Mouse (Mus musculus) lung, adult 2 months (tissue): ENCODE measurements around the gene Fam184b.

Experiments
- CTCF ChIP-seq: fragments of 200-500 bp; IDR thresholded peaks from 2 replicates; pipeline ENCODE4 v1.5.1; 2011; ENCODE audit warnings: mild to moderate bottlenecking, low read length, control low read depth; ENCODE audit not compliant: insufficient read depth
- POLR2A ChIP-seq: fragments of 200-500 bp; IDR thresholded peaks from 2 replicates; pipeline ENCODE4 v1.6.1; 2011; ENCODE audit warnings: low read depth, mild to moderate bottlenecking, control low read depth, low read length, borderline replicate concordance; ENCODE audit errors: extremely low read depth

- no peak for TF ChIP-seq CTCF
- TF ChIP-seq POLR2A, result no peak
These were observed 73.6 kb downstream of the Fam184b start for GRCm38 (mm10) chr5:45565829-45566228.
